Mouse (Mus musculus) heart, adult 2 months (tissue): ENCODE data around the gene Spred2. TPM values are rescaled to one million over a fixed set of nuclear protein-coding genes. Genes with fewer than 3 reads are reported as not detected.

Experiments used
- DNase-seq, 2 experiments: peaks; one replicate each; pipeline ENCODE4 v3.0.0; 2021
- H3K27ac ChIP-seq: fragments of 200-600 bp; 2 replicates; pipeline ENCODE4 v1.8.1; 2022
- H3K27me3 ChIP-seq: fragments of 200-500 bp; 2 replicates; pipeline ENCODE4 v1.6.1; 2012; ENCODE audit warnings: mild to moderate bottlenecking, low read length, inconsistent platforms, mixed read lengths; ENCODE audit not compliant: control insufficient read depth, insufficient read depth
- H3K36me3 ChIP-seq: fragments of 200-500 bp; 2 replicates; pipeline ENCODE4 v1.6.1; 2012; ENCODE audit warnings: low read length, inconsistent platforms; ENCODE audit not compliant: control insufficient read depth, insufficient read depth
- H3K4me1 ChIP-seq: fragments of 200-500 bp; 2 replicates; pipeline ENCODE4 v1.6.1; 2011; ENCODE audit warnings: low read length; ENCODE audit not compliant: control insufficient read depth, insufficient read depth
- H3K4me3 ChIP-seq: fragments of 200-600 bp; 2 replicates; pipeline ENCODE4 v1.8.1; 2022
- H3K79me2 ChIP-seq: fragments of 200-500 bp; replicated peaks from 2 replicates; pipeline ENCODE4 v1.6.1; 2012; ENCODE audit warnings: mild to moderate bottlenecking, inconsistent platforms, low read length, moderate library complexity, mixed read lengths; ENCODE audit not compliant: control insufficient read depth, insufficient read depth
- H3K9ac ChIP-seq: fragments of 200-500 bp; 2 replicates; pipeline ENCODE4 v1.6.1; 2012; ENCODE audit warnings: low read depth, mild to moderate bottlenecking, control low read depth, inconsistent platforms, low read length, mixed read lengths
- CTCF ChIP-seq: fragments of 200-600 bp; IDR thresholded peaks from 2 replicates; pipeline ENCODE4 v1.8.1; 2022; ENCODE audit warnings: antibody characterized with exemption, mild to moderate bottlenecking, moderate library complexity
- EP300 ChIP-seq: fragments of 200-500 bp; IDR thresholded peaks from 2 replicates; pipeline ENCODE4 v1.6.1; 2011; ENCODE audit warnings: low read depth, low read length, control low read depth; ENCODE audit not compliant: insufficient read depth
- POLR2A ChIP-seq: fragments of 200-500 bp; IDR thresholded peaks from 2 replicates; pipeline ENCODE4 v1.6.1; 2011; ENCODE audit warnings: mild to moderate bottlenecking, low read depth, low read length, control low read depth; ENCODE audit not compliant: insufficient read depth
- WGBS: fragments of 180-500 bp; shearing (Covaris S2); methylation state at CpG from one replicate; pipeline ENCODE4 v1.1.7; 2018; 5-methylcytosine and 5-hydroxymethylcytosine counted together
- intact Hi-C: fragments of 180-260 bp; cut with DNase I; formaldehyde crosslinking; loops from one replicate; pipeline ENCODE4 v1.15.1; 2025
- polyA plus RNA-seq: library from polyadenylated mRNA; depleted of rRNA; stranded (reverse); fragments of >200 nt; gene quantifications from 2 replicates; pipeline ENCODE4 v1.2.3, GENCODE M21; 2012
- total RNA-seq, 2 experiments: library from RNA; stranded (reverse); gene quantifications; 2 replicates each; pipeline ENCODE4 v1.2.3; 2021

The Spred2 gene
- total and polyA plus RNA-seq, 3 experiments: 18.5 to 22.1 (median 22.0) TPM

DNA sequence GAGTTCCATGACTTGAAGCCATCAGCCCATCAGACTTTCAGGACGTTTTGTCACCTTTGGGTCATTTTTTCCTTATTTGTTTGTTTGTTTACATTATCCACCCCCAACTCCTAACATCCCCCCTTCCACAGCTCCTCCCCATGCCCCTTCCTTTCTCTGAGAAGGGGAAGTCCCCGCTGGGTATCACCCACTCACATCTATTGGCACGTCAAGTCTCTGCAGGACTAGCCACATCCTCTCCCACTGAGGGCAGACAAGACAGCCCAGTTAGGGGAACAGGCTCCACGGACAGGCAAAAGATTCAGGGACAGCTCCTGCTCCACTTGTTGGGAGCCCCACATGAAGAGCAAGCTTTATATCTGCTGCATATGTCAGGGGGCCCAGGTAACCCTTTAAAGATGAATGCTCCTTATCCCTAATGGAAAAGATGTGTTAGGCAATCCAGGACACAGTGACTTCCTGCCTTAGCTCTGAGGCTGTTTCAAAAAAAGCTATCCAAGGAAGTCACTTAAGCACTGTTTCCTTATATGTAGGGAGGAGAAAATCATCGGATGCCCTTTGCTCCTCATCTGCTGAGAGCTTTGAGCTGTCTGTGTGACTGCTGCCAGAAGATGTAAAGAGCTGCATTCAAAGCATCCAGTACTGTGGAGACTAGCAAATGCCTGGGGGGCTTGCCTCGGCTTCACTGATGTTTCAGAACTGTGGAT is 33.3 kb upstream of the Spred2 start:
- TF ChIP-seq EP300 (no peak), POLR2A (no peak), CTCF (no peak)
- Histone ChIP-seq H3K27me3 (no peaks in the 10 kb centered on the region), H3K9ac (no peak overlapping the region), H3K27ac (no peak overlapping the region), H3K4me3 (no peak overlapping the region), H3K36me3 (no peaks in the 10 kb centered on the region), H3K79me2 (no peaks in the 10 kb centered on the region), H3K4me1 (no peaks in the 10 kb centered on the region)
- DNase-seq: no peak
- WGBS: 21% methylated on average over 6 of the region's 6 CpGs
- intact Hi-C loops: no loop called here

DNA sequence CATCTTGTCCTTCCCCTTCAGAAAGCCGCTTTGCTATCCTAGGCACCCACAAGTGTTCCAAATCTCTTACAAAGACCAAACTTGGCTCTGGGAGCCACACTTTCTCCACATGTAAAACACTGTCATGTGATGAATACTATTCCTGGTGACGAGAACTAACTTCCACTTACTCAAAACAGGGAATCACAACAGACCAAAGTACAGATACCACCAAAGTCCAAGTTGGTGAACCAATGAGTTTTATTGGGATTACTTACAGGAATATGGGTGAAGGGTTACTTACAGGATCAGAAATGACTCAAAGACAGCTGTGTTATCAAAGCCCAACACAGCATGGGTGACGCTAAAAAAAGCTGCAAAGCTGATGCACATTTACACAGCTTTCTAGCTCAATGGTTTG is 30.9 kb upstream of the Spred2 start:
- Histone ChIP-seq H3K27ac (no peak overlapping the region), H3K4me3 (no peak overlapping the region), H3K4me1 (no peaks in the 10 kb centered on the region), H3K79me2 (no peaks in the 10 kb centered on the region), H3K27me3 (no peaks in the 10 kb centered on the region), H3K36me3 (no peaks in the 10 kb centered on the region), H3K9ac (no peak overlapping the region)
- intact Hi-C loops: no loop called here
- TF ChIP-seq EP300: no peak
- no peak for TF ChIP-seq CTCF
- TF ChIP-seq POLR2A: no peak
- DNase-seq: no peak
- WGBS: 74% methylated on average over 3 of the region's 3 CpGs

DNA sequence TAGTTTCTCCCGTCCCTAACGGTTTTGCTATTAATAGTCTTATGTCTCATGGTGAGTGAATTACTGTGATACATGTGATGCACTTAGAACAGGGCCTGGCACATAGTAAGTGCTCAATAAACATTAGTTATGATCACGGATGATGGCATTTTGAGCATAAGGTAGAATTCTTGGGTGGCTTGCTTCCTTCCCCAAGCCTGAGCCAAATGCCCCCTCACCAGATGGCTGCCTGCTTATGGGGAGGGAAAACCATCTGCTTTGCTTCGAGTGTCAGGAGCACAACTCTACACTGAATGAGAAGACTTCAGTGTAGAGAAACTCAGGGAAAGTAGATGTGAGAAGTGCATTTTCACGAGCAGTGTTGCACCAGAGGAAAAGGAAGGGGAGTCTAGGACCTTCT is 24.6 kb upstream of the Spred2 start:
- Histone ChIP-seq H3K4me3 (no peak overlapping the region), H3K4me1 (no peaks in the 10 kb centered on the region), H3K36me3 (no peaks in the 10 kb centered on the region), H3K27me3 (no peaks in the 10 kb centered on the region), H3K9ac (no peak overlapping the region), H3K27ac (no peak overlapping the region), H3K79me2 (no peaks in the 10 kb centered on the region)
- DNase-seq: no peak
- no peak for TF ChIP-seq CTCF
- WGBS: 63% methylated on average over 5 of the region's 5 CpGs
- intact Hi-C loops: no loop called here

DNA sequence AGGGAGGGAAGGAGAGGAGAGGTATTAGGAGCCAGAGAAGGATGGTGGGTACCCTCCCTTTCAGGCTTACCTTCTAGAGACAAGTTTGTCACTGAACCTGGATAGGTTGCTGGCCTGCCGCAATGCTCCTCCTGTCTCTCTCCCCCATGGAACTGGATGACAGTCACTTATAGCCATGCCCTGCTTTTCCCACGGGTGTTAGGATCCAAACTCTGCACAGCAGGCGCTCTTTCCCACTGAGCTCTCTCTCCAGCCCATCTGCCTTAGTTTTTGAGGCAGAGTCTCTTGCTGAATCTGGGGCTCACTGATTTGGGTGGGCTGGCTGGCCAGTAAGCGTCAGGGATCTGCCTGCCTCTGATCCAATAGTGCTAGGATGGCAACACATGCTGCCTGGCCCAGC is 23.5 kb upstream of the Spred2 start:
- Histone ChIP-seq H3K36me3 (no peaks in the 10 kb centered on the region), H3K4me1 (no peaks in the 10 kb centered on the region), H3K27ac (no peak overlapping the region), H3K4me3 (no peak overlapping the region), H3K79me2 (no peaks in the 10 kb centered on the region), H3K9ac (no peak overlapping the region), H3K27me3 (no peaks in the 10 kb centered on the region)
- TF ChIP-seq POLR2A: no peak
- no peak for TF ChIP-seq CTCF
- TF ChIP-seq EP300: no peak
- intact Hi-C loops: no loop called here
- 84% methylated on average over 4 of the region's 4 CpGs for whole genome bisulfite sequencing
- DNase-seq: no peak

DNA sequence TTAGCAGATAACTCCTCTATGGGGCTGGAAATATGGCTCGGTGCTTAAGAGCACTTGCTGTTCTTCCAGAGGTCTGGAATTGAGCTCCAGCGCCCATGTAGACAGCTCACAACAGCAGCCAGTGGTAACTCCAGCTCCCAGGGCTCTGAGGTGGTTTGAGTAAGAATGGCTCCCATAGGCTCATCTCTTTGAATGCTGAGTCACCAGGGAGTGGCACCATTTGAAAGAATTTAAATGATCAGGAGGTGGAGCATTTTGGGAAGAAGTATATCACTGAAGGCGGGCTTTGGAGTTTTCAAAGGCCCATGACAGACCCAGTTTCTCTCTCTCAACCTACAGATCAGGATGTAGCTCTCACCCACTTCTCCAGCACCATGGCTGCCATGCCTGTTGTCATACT is 13.0 kb upstream of the Spred2 start:
- Histone ChIP-seq H3K27me3 (no peaks in the 10 kb centered on the region), H3K27ac (no peak overlapping the region), H3K4me1 (no peaks in the 10 kb centered on the region), H3K4me3 (no peak overlapping the region), H3K79me2 (no peaks in the 10 kb centered on the region), H3K9ac (no peak overlapping the region), H3K36me3 (no peaks in the 10 kb centered on the region)
- TF ChIP-seq EP300: no peak
- no peak for TF ChIP-seq POLR2A
- no peak for TF ChIP-seq CTCF
- intact Hi-C loops: no loop called here
- no peak for DNase-seq
- WGBS: 81% methylated on average over 3 of the region's 3 CpGs

DNA sequence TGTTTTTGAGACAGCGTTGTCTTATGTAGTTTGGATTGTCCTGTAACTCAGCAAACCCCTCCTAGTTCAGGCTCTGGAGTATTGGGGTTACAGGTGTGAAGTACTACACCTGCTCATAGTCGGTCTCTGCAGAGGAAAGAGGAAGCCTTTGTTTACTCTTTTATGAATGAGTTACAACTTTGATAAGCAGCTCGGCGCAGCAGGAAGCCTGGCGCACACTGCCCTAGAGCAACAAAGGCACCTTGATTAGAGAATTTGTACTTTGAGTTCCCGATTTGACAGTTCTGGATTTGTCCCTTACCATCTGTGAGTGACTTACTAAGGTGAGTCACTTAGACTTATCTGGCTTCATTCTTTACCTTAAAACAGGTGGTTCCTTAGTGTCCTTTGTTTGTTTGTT is 12.0 kb upstream of the Spred2 start:
- Histone ChIP-seq H3K36me3 (no peaks in the 10 kb centered on the region), H3K27ac (no peak overlapping the region), H3K4me1 (no peaks in the 10 kb centered on the region), H3K79me2 (no peaks in the 10 kb centered on the region), H3K9ac (no peak overlapping the region), H3K4me3 (no peak overlapping the region), H3K27me3 (no peaks in the 10 kb centered on the region)
- WGBS: 62% methylated on average over 6 of the region's 6 CpGs
- intact Hi-C loops: no loop called here
- no peak for DNase-seq
- TF ChIP-seq EP300: no peak
- no peak for TF ChIP-seq POLR2A
- TF ChIP-seq CTCF: no peak
